Mouse (Mus musculus): ENCODE results near the gene Tspan7.

The Tspan7 gene

DNA sequence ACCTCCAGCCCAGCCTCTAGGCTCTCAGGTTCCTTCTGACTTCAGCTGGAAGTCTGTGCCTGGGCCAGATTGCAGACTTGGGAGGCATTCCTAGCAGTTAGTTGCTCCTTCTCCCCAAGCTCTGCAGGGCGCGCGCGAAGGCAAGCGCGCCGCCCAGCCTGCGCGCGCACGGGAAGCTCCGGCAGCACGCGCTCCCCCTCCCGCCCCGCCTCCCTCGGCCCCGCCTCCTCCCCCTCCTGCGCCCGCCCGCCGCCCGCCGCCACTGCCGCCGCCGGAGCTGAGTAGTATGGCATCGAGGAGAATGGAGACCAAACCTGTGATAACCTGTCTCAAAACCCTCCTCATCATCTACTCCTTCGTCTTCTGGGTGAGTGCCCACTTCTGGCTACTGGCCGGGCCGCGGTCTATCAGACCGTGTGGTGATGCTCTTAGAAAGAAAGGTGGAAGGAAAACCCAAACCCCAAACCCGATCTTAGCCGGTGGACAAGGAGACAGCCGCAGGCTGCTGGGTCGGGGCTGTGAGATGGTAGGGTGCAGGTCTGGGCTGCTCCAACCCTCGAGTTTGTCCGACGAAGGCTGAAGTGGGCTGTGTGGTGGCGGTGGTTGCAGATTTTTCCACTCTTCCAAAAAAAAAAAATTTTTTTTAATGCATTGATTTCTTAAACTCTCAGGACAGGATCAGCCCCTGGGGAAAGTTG, at the start of gene Tspan7:
Gene Tspan7, plus strand, starts transcription at position 287 of the 698 bp plus-strand sequence.
- in situ Hi-C loops (cut with MboI, MseI): no loop called here

- in situ Hi-C loops (cut with MboI, MseI): no loop called here
Measured at GRCm38 (mm10) chrX:10449323-10449980, 35.5 kb upstream of the Tspan7 start.

DNA sequence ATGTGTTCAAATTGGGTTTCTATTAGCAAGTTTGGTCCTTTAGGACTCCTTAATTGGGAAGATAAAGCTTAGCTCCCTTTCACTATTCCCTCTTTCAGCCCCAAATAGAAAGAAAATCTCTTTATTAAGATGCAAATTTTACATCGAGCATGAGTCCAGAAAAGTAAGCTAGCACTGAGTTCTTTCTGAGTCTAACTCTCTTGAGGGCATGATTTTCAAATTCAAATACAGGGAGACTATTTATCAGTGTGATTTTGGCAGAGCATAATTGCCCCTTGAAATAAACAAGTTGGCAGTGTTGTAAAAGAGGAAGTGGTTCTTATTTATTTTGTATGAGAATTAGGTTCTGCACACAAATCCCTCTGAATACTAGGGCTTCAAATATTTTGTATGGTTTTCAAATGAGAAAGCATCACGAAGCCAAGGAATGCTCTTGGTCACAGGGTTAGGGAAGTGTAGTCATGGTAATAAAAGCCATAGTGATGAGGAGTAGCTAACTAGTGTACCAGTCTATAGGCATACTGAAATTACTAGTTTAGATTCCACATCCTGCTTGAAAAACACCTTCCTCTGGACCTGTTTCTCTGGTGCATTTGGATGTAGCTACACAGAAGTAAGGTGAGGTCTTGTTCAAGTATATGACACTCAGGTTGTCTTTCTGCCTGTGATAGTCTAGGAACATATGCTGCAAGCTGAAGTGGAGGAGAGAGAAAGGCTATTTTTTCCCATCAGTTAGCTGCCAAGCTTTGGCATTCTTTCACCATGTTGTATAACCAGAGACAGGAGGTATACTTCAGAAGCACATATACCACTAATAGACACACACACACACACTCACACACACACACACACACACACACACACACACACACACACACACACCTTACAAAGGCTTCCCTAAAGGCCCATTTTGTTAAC, 34.6 kb upstream of the Tspan7 start:
- in situ Hi-C loops (cut with MboI, MseI): no loop called here

DNA sequence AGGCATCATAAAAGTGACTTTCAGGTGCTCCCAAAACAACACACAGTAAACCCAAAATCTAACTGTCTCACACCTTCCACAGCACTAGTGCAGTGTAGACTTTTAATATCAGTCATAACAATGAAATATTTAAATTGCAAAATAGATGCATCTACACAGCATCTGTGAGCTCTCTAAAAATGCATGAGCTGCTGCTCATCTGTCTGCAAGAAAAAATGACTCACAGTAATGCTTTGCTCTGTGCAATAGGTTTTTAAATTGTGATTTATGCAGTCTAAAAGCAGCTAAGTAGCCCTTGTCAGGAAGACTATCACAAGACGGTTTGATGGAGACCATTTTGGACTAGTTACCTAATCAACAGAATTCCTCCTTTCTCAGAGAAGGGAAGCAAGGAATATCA, 31.2 kb upstream of the Tspan7 start:
- in situ Hi-C loops (cut with MboI, MseI): no loop called here

DNA sequence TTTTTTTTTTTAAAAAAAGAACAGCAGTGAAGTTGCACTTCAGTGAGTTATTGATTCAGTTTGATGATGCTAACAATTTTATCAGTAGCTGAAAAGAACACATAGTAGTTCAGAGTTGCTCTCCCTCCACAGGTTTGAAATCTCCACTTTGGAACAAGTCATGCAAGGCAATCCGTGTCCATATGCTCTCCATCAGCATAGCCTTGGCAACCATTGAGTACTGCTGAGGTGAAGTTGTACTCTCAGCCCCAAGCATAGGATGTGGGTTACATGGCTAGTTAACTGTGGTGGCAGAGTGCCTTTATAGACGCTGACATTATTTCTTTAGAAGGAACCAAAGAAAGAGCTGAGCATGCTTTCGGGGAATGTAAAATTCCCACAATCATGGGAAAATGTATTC, 27.7 kb upstream of the Tspan7 start:
- in situ Hi-C loops (cut with MboI, MseI): no loop called here

DNA sequence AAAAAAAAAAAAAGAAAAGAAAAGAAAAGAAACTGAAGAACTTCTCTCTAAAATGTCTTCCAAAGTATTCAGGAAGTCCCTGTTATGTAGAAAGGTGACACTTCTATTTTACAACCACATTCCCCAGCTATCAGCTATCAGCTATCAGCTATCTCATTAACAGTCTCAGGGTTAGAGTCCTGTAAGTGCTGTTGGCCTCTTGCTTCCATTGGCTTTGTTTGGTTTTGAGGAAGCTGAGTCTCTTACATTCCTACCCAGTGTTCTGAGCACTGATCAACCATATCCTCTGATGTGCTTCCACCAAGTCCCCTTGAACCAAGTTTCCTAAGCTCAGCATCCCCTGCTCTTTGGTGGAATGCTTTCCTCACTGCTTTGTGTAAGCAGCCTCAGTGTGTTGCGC, 7.9 kb upstream of the Tspan7 start:
- in situ Hi-C loops (cut with MboI, MseI): no loop called here

DNA sequence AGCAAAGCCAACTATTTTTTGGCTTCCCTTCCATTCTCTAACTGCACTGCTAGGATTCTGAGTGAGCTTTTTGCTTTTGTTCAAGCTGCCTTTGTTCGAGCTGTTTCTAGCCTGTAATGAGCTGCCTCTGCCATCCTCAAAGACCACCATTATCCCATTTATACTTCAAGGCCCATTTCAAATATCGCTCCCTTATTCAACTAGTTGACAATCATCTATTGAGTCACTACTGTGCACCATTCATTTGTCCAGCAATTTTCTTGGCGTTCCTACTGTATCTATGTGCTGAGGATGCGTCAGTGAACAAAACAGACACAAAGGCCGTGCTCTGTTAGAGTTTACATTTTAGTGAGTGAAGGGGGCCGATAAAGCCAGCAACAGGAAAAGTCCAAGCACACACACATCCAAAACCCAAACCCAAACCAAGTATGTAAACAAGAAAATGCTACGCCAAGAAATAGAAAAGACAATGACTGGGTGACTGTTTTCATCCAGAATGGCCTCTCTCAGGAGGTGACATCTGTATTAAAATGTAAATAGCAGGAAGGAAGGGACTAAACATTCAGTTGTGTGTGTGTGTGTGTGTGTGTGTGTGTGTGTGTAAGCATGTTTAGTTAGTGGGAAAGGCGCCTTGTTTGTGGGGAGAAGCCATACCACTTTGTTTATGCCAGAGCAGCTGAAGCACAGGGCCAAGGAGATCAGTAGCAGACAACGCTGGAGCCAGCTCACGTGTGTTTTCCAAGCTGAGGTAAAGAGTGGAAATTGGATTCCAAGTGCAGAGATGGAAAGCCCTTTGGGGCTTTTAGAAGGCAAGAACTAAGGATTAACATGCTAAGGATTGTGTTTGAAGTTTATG, 5.7 kb upstream of the Tspan7 start:
- in situ Hi-C loops (cut with MboI, MseI): no loop called here

DNA sequence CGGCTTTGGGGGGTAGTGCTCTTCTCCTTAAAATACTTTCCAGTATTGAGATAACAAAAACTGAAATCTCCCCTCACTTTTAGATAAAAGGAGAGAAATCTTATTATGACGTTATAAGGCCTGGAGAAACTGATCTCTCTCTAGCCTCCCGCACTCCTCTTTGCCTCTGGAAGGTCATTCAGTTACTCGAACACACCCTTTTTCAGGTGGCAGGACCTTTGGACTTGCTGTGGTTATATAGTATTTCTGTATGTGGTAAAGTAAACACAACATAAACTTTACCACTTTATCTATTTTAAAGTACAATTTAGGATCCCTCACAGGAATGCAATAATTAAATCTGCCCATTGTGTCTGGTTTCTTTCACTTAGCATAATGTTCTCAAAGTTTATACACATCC, 5.0 kb upstream of the Tspan7 start:
- in situ Hi-C loops (cut with MboI, MseI): no loop called here

GRCm38 (mm10) chrX:10485664-10486211, 780 bp downstream of the Tspan7 start:
- in situ Hi-C loops (cut with MboI, MseI): no loop called here

GRCm38 (mm10) chrX:10498580-10498979, 13.6 kb downstream of the Tspan7 start:
- in situ Hi-C loops (cut with MboI, MseI): no loop called here

DNA sequence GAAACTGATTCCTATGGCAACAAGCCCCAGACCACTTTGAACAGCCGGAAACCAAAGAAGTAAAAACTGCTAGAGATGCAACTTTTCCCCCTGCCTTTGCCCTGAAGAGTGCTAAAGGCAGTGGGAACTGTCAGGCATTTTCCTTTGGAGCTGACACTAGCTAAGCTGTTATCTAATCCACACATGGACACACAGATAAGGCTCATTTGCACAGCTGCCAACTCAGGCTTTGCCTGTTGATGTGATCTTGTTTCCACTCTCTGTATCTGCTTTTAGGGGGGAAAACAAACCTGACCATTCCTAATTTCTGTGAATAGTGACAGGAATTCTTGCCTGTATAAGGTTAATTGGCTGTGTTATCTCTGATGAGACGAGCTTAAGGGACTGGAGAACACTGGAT, 17.7 kb downstream of the Tspan7 start:
- in situ Hi-C loops (cut with MboI, MseI): no loop called here

DNA sequence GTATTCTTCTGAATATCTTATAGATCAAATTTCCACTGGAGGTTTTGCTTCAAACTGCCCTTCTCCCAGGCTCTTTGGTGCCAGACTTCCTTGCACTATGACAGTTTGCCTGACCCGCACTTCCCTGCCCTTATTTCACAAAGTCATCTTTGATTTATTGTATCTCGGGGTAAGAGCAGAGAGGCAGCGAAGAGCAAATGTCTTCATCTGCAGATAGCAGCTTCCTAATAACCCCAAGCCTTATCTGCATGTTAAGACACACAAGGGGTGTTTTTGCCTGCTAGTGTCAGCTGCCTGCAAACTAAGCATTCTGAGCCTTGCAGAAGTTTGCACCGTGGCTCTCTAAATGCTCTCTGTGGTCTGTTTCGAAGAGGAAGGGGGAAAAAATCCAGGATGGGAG, 29.5 kb downstream of the Tspan7 start:
- in situ Hi-C loops (cut with MboI, MseI): no loop called here

GRCm38 (mm10) chrX:10514971-10515370, 30.0 kb downstream of the Tspan7 start:
- in situ Hi-C loops (cut with MboI, MseI): no loop called here

DNA sequence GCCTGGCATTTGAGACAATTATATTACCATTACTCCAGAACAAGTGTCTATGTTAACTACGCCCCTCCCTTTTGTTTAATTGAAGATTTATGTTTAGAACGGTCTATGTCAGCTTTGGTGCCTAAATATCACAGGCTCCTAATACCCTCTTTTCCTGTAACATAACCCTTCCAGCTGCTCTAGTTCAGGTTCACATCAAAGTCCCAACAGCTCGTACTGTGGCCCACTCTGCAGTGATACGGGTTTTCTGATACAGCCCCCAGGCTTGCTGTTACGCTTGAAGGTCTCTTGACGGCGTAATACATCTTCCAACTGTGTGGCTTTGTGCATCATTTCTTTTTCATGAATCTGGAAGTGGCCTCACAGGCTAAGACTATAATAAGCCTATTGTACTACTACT, 31.5 kb downstream of the Tspan7 start:
- in situ Hi-C loops (cut with MboI, MseI): no loop called here

DNA sequence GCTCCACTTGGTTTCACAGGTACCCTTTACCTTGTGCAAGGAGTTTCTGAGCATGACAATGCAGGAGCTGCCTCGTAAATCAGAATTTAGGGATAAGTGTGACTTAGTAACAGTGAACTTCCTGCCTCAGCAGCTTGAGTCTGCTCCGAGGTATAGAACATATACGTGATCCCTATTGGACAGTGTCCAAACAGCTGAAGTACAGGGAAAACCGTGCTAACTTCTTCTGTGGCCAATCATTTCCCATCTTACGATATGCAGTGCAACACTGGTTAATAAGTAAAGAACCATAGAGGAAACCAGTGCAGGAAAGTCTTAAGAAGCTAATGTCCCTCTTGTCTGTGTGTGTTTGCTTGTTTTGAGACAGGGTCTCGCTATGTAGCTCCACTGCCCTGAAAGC, 32.0 kb downstream of the Tspan7 start:
- in situ Hi-C loops (cut with MboI, MseI): no loop called here

DNA sequence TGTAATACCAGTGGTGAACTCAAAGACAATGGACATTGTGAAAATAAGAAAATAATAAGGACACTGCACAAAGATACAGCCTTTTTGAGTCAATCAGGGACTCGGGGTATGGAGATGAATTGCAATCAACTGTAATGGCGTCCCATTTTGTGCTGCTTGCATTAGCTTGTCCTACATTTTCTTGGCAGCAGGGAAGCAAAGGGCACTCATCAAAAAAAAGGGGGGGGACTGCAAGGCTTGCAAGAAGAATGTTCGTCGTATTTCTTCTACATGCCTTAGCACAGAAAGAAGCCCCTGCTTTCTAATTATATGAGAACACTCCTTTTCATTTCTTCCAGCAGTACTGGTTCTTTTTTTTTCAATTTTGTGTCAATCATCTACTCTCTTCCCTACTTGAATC, 32.8 kb downstream of the Tspan7 start:
- in situ Hi-C loops (cut with MboI, MseI): no loop called here

DNA sequence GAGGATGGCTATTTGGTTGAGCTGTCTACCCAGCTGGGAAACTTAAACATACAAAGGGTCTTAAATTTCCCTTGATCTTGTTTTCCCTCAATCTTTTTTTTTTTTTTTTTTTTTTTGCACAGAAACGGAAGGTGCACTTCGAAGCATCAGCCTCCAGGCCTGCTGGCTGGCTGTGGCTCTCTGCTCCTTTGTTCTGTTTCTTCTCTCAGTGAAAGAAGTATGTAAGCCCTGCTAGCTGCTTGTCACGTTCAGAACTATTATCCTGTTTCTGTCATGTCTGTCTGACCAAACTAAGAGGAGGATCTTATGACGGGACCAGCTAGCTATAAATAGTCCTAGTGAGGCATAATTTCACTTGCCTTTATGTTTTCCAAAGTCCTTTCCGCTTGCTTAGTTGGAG, 33.6 kb downstream of the Tspan7 start:
- in situ Hi-C loops (cut with MboI, MseI): no loop called here

DNA sequence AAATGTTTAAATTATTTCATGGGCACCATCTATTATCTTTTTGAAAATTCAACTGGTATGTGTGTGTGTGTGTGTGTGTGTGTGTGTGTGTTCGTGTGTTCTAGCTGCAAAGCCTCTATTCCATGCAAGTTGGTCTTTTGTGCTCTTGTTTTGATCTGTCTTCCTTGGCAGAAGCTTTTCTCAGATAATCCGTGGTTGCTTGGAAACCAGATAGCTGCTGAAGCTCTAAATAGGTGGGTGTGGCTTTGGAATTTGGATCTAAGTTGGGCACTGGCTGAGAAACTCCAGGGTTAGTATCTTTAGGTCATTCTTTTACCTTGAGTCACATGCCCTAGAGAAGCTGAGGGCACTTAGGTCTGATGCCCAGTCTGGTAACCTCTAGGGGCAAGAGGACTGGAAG, 50.5 kb downstream of the Tspan7 start:
- in situ Hi-C loops (cut with MboI, MseI): no loop called here

- in situ Hi-C loops (cut with MboI, MseI): no loop called here
Measured at GRCm38 (mm10) chrX:10539009-10539408, 54.1 kb downstream of the Tspan7 start.

GRCm38 (mm10) chrX:10539482-10540166, 54.7 kb downstream of the Tspan7 start:
- in situ Hi-C loops (cut with MboI, MseI): no loop called here

DNA sequence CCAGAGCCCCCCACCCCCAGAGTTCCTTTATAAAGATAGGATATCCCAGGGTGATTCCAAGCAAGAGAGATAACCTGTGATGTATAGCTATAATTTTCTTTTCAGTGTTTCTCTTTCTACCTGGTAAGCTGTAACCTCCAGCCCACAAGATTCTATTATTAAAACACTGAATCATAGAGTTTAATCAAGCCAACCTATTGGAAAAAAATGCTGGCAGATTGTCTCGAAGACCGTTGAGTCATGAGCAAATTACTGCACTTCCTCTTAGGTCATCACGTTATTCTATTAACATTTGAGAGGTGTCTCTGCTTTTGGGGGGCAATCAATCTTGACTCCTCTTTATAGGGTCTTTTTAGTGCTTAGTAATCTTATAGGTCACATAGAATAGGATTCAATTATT, 61.9 kb downstream of the Tspan7 start:
- in situ Hi-C loops (cut with MboI, MseI): no loop called here

Data from T-helper 1 cell (primary cell).